Mouse (Mus musculus) cerebellum, adult 2 months (tissue): ENCODE results near the gene Ip6k3. TPM values are rescaled to one million over a fixed set of nuclear protein-coding genes. Genes with fewer than 3 reads are reported as not detected.

ENCODE experiments used
- DNase-seq, 2 experiments: peaks; one replicate each; pipeline ENCODE4 v3.0.0; 2021
- H3K27ac ChIP-seq: fragments of 200-500 bp; 2 replicates; pipeline ENCODE4 v1.5.1; 2012; ENCODE audit warnings: low read length, control low read depth, inconsistent platforms; ENCODE audit not compliant: insufficient read depth
- H3K27me3 ChIP-seq: fragments of 200-500 bp; 2 replicates; pipeline ENCODE4 v1.6.1; 2012; ENCODE audit warnings: inconsistent platforms, mild to moderate bottlenecking, low read length, moderate library complexity; ENCODE audit not compliant: control insufficient read depth, insufficient read depth
- H3K4me1 ChIP-seq: fragments of 200-500 bp; 2 replicates; pipeline ENCODE4 v1.6.1; 2011; ENCODE audit warnings: low read length; ENCODE audit not compliant: control insufficient read depth, insufficient read depth
- H3K4me3 ChIP-seq: fragments of 200-500 bp; replicated peaks from 2 replicates; pipeline ENCODE3; 2011; ENCODE audit warnings: mild to moderate bottlenecking, low read depth, low read length, control low read depth; ENCODE audit not compliant: insufficient read depth
- CTCF ChIP-seq: fragments of 200-500 bp; IDR thresholded peaks from 2 replicates; pipeline ENCODE4 v1.5.1; 2011; ENCODE audit warnings: low read depth, mild to moderate bottlenecking, control low read depth, low read length, moderate library complexity, borderline replicate concordance; ENCODE audit not compliant: insufficient read depth
- POLR2A ChIP-seq: fragments of 200-500 bp; IDR thresholded peaks from 2 replicates; pipeline ENCODE4 v1.6.1; 2011; ENCODE audit warnings: low read length, control low read depth, borderline replicate concordance; ENCODE audit not compliant: insufficient read depth
- WGBS: fragments of 180-500 bp; shearing (Covaris S2); methylation state at CpG from one replicate; pipeline ENCODE4 v1.1.7; 2018; 5-methylcytosine and 5-hydroxymethylcytosine counted together
- polyA plus RNA-seq: library from polyadenylated mRNA; depleted of rRNA; stranded (reverse); fragments of >200 nt; gene quantifications from 2 replicates; pipeline ENCODE4 v1.2.3, GENCODE M21; 2012

Ip6k3 gene
- polyA plus RNA-seq, 1 experiment, result 1.4 TPM

DNA sequence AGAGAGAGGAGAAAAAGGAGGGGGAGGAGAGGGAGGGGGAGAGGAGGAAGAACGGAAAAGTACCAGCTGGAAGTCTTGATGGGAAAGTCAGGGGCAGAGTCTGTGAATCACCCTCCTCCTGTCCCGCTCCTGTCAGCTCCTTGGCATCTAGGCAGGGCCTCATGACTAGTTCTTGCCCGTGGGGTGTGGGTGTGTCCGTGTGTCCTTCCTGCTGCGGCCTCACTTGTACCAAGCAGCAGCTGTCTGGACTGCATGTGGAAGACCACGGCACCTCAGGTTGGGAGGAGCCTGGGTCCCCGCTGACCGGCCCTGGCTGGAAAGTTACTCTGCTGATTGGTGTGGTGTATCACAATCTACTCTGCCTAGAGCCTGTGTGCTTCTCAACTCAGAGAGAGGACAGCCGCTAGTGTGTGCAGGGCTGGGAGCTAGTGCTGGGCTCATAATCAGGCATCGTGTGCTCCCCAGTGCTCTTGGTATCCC, 25.6 kb downstream of the Ip6k3 start:
- no peak for TF ChIP-seq CTCF
- TF ChIP-seq POLR2A, result no peak
- H3K27me3 ChIP-seq, result no peaks in the 10 kb centered on the region
- WGBS, result 59% methylated on average over 10 of the region's 10 CpGs
- H3K4me3 ChIP-seq, result no peak overlapping the region
- H3K27ac ChIP-seq, result no peak overlapping the region
- DNase-seq, result no peak
- H3K4me1 ChIP-seq, result no peaks in the 10 kb centered on the region; the same call in 1 of the 2 replicates

DNA sequence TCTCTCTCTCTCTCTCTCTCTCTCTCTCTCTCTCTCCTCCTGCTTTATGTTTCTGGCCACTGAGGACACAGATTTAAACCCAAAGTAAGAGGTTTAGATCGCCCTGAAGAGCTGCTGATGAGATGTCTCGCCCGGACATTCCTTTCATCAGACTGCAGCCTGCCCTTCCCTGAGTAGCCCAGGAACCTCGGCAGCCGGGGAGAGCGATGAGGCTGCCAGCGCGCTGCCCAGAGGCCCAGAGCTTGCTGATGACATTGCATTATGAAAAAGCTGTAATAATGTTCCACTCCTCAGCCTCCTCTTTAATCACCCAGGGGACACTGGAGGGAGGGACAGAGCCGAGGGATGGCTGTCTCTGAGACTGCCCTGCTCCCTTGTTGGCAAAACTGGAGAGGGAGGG, 27.3 kb downstream of the Ip6k3 start:
- TF ChIP-seq POLR2A (no peak), CTCF (no peak)
- DNase-seq, result no peak
- 78% methylated on average over 9 of the region's 9 CpGs for WGBS
- H3K4me3 ChIP-seq, result no peak overlapping the region
- H3K27me3 ChIP-seq, result no peaks in the 10 kb centered on the region
- H3K27ac ChIP-seq, result no peak overlapping the region
- H3K4me1 ChIP-seq, result no peaks in the 10 kb centered on the region; the same call in 1 of the 2 replicates

DNA sequence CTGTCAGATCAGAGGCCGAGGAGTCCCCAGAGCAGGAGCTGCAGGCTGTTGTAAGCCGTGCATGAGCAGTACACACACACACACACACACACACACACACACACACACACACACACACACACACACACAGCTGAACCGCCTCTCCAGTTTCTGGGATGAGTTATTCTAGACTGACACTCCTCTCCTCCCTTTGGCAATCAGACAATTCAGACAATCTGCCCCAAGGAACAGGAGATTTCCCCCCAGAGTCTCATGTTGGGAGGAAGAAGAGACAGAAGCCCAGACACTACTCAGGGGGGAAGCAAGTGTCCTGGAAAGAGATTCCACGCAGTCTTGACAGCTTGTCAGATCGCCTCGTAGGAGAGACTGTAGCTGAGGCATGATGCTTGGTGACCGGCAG, 28.3 kb downstream of the Ip6k3 start:
- no peak overlapping the region for H3K27ac ChIP-seq
- no peak for DNase-seq
- H3K4me3 ChIP-seq, result no peak overlapping the region
- H3K27me3 ChIP-seq, result no peaks in the 10 kb centered on the region
- 76% methylated on average over 7 of the region's 7 CpGs for WGBS
- H3K4me1 ChIP-seq, result no peaks in the 10 kb centered on the region; the same call in 1 of the 2 replicates
- no peak for TF ChIP-seq CTCF
- no peak for TF ChIP-seq POLR2A

DNA sequence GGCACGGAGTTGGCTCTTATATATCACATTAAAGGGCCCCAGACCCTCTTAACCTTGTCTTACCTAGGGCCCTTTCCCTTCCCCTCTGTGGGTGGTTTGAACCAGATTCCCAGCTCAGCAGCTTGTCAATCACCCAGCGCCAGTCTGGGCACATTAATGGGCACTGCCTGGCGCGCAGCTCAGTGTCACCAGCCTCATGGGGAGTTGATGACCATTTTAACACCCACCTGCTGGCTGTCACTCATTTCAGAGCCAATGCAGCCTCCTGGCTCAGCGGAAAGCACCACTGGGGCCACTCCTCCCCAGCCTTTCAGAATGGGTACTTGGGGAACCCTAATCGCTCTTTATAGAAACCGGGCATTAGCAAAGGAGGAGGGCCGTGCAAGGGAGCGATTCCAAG, 29.2 kb downstream of the Ip6k3 start:
- Histone ChIP-seq H3K4me1 (no peaks in the 10 kb centered on the region; the same call in 1 of the 2 replicates), H3K27ac (no peak overlapping the region), H3K4me3 (no peak overlapping the region), H3K27me3 (no peaks in the 10 kb centered on the region)
- no peak for DNase-seq
- TF ChIP-seq CTCF (no peak), POLR2A (no peak)
- WGBS, result 52% methylated on average over 9 of the region's 9 CpGs

DNA sequence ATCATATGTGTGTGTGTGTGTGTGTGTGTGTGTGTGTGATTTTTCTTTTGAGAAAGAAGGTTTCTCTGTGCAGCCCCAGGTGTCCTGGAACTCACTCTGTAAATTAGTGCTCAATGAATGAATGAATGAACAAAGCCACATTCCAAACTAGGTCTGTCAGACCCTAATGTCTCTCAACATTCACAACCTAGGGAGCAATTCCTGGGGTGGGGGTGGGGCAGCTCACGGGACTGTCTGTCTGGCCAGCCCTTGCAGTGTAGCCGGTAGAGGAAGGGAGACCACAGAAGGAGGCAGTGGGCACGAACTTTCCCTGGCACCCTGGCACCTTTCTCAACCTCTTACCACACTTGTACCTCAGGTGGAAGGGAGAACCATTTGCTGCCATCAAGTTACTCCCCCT, 32.9 kb downstream of the Ip6k3 start:
- TF ChIP-seq CTCF (no peak), POLR2A (no peak)
- WGBS, result 61% methylated on average over 3 of the region's 3 CpGs
- no peak for DNase-seq
- Histone ChIP-seq H3K4me3 (no peak overlapping the region), H3K4me1 (peaks cover 30% of the 10 kb centered on the region), H3K27me3 (no peaks in the 10 kb centered on the region), H3K27ac (no peak overlapping the region)

DNA sequence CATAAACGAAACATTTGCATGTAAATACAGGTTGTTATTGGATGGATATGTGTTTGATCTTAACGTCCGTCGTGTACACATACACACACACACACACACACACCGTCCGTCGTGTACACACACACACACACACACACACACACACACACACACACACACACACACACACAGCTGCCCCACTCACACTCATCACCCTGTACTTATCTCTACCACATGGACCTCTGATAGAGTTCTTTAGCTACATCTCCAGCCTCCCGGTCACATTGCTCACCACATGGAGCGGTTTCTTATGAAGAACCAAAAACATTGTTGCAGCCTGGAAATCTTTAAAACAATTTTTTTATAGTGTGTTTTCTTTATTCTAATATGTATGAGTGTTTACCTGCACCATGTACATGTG, 33.4 kb downstream of the Ip6k3 start:
- peaks cover 35% of the 10 kb centered on the region for H3K4me1 ChIP-seq
- H3K27ac ChIP-seq, result peak overlapping the region; percentile 25; the same call in 1 of the 2 replicates
- DNase-seq, result no peak
- WGBS, result 22% methylated on average over 6 of the region's 9 CpGs
- H3K27me3 ChIP-seq, result no peaks in the 10 kb centered on the region
- peak overlapping the region; percentile 14 for H3K4me3 ChIP-seq
- no peak for TF ChIP-seq POLR2A

DNA sequence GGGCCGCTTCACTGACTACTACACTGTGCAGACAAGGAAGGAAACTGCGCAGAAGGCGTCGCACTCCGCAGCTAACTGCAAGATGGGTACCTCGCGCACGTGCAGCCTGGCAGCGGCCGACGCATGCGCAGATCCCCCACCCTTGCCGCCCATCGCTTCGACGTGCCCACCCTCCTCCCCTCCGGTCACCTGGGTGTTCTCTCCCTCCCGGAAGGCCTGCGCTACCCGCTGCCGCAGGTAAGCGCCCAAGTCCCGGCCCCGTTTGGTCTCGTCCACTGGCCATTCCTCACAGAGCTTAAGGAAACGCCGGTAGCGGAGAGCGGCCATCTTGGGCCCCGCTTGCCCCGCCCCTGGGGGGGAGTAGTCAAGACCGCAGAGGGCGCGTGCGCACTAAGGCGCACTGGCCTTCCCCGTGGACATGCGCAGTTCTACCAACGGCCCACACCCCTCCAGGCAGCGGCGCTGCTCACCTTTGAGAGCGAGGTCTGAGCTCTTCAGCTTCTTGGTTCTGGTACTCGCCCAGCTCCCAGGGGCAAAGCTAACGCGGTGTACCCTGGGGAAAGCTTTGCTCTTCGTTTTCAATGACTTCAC, 33.9 kb downstream of the Ip6k3 start, which contains the start of gene Uqcc2:
Uqcc2 (minus strand) TSS at position 366 of the 591 bp plus-strand sequence.
- peaks cover 35% of the 10 kb centered on the region for H3K4me1 ChIP-seq
- peak; percentile 97 to 98 for DNase-seq
- TF ChIP-seq CTCF, result peak; percentile 77; the same call in 1 of the 2 replicates
- peak; percentile 91 for TF ChIP-seq POLR2A
- H3K27me3 ChIP-seq, result no peaks in the 10 kb centered on the region
- peak within 1 kb of the TSS; percentile 78 for H3K27ac ChIP-seq
- H3K4me3 ChIP-seq, result peak within 1 kb of the TSS; percentile 67
- WGBS, result under 1% methylated on average over 46 of the region's 46 CpGs

DNA sequence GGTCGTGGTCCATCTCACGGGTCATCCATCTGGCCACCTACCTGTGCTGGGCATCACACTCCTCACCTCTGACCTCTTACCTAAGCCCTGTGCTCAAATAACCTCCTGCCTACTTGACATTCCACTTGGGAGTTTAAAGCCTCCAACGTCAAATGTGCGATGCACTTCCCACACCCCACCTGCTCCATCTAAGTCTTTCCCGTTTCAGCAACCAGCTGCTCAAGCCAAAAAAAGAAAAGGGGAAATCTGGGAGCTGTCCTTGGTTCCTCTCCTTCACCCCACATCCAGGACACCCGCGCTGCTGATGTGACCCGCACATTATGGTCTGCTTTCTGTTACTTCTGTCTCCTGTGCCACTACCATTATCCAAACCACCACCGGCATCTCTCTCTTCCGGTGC, 35.4 kb downstream of the Ip6k3 start:
- WGBS, result 83% methylated on average over 10 of the region's 10 CpGs
- peaks cover 40% of the 10 kb centered on the region for H3K4me1 ChIP-seq
- TF ChIP-seq POLR2A (no peak), CTCF (no peak)

More for the DNA sequence above, 35.4 kb downstream of the Ip6k3 start:
- Histone ChIP-seq H3K27ac (no peak overlapping the region), H3K4me3 (no peak overlapping the region), H3K27me3 (no peaks in the 10 kb centered on the region)
- DNase-seq, result no peak
